Mouse (Mus musculus): ENCODE results near the gene Elmo3.

GRCm38 (mm10) chr8:105276292-105277120 lies 28.9 kb upstream of the Elmo3 start:
- TF ChIP-seq CTCF (conservative IDR thresholded peaks at IDR 0.05; ENCODE audit: low read length) (no peak), NANOG (IDR thresholded peaks at IDR 0.05; ENCODE audit: borderline replicate concordance, low read length) (no peak), POU5F1 (IDR thresholded peaks at IDR 0.05; ENCODE audit: borderline replicate concordance, low read length) (no peak)

Measured in E14TG2a.4 (cell line).